Mouse (Mus musculus) ES-CJ7 (cell line): ENCODE measurements at regions not wholly inside any gene's neighbourhood (a gene's known extent, or its start where the extent isn't known, plus 50 kb on each side); places are given as distances from the start of the nearest gene placed in this dataset.
"Not testable (repeated sequence)": the region's sequence is repeated elsewhere in the genome, so short reads cannot be mapped to it uniquely, and the experiment has no call there.

Experiments used
- DNase-seq: peaks from one replicate; pipeline ENCODE4 v3.0.0; 2011; ENCODE audit warnings: low read depth, low spot score

DNA sequence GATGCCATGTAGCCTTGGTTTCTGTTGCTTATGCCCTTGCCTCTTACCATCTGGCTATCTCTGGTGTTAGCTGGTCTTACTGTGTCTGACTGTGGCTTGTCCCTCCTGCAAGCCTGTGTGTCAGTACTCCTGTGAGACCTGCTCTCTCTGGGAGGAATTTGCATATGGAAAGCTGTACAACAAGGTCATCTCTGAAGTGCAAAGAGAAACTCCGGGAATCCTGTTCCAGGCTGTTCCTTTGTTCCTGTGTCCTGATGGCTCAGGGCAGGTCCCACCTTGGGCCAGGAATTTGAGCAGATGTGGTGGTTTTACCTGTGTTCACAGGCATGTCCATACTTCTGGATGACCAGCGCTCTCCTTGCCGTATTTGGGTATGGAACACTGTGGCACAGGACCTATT lies 218.6 kb upstream of the Nsun6 start:
- peak; percentile 76 for DNase-seq

DNA sequence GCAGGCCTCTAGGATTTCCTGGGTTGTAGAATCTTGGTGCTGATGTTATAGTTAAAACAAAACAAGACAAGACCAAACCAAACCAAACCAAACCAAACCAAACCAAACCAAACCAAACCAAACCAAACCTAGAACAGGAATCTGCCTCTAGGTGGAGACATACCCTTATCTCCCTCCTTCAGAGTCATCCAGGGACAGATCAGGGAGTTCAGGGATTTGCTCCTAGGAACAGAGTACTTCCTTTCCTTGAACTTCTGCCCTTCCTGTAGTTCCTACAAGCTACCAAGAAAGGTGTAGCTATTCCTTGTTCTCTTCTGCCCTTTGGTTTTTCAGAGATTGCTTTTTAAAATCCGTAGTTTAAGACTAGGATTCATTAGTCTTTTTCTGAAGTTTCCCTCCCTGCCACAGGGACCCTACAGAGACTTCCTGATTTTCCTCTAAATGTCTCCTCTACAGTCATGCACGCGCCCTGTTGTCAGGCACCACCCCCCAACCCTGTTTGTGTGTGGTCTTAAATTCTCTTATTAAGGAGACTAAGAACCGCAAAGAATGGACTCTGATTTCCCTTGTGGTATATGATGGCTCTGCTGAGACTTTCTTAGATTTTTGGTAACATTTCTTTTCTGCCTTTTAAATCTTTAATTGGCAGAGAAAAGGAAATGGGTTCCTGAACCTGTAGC lies 205.8 kb upstream of the Nsun6 start:
- peak; percentile 79 for DNase-seq

DNA sequence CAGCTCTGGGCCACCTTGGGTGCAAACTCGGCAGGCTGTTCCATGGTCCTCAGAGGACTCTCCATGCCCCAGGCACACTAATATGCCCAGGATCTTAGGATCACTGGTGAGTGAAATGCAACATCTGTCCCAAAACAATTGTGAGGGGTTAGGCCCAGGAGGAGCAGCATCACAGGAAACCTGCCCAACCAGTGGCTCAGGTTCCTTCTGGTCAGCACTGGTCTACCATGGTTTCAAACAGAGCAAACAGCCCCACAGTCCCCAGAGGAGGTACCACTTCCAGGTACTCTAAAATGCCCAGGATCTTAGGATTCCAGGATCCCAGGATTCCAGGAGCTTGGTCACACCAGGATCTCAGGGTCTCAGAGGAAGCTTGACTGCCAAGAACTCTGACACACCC lies 187.4 kb upstream of the Nsun6 start:
- not testable (repeated sequence) for DNase-seq

DNA sequence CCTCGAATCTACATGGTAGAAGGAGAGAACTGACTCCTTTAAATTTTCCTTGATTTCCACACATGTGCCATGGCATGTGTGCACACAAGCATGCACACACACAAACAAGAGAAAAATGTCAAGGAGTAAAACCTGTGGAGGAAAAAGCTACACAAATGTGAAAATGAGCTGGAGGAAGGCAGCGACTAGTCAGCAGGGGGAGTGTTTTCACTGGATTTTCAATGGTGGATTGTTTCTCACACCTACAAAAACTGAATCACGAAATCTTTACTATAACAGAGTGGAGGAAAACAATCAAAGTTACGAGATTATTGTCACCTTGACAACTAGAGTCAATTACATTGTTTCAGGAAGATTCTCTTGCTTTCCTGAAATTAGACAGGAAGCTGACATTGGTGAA lies 167.0 kb upstream of the Nsun6 start:
- DNase-seq, result no peak

DNA sequence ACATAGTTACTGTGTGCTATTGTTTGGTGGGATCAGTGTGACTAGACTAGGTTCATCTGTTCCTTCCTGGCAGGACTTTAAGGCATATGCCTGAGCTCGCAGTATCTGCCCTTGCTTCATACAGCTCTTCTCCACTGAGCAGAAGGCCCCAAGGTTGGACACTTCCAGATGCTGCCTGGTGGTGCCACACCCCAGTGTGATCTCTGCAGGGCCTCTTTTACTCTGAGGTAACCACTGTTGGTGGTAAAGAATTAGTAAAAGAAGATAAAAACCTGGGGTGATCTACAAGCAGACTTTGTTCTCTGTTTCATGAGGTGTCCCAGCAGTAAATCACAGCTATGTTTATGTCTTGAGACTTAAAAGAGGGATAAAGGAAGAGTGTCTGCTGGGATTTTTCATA lies 133.2 kb upstream of the Nsun6 start:
- no peak for DNase-seq

DNA sequence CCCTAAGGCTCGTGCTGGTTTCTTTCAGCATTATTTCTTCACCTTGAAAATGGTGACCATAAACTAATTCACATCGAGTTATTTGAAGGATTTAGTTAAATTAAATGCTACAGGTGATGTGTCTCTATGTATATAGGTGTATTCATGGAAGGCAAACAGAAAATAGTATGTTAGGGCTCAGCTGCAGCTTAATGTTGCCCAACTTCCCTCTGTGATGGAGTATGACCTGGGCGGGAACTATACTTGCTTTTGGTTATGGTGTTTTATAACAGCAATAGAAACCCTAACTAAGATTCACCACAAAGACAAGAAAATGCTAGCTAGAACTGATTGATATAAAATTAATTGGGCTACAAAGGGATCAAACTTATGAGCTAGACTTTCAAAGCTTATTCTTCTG lies 126.1 kb upstream of the Nsun6 start:
- DNase-seq, result no peak

DNA sequence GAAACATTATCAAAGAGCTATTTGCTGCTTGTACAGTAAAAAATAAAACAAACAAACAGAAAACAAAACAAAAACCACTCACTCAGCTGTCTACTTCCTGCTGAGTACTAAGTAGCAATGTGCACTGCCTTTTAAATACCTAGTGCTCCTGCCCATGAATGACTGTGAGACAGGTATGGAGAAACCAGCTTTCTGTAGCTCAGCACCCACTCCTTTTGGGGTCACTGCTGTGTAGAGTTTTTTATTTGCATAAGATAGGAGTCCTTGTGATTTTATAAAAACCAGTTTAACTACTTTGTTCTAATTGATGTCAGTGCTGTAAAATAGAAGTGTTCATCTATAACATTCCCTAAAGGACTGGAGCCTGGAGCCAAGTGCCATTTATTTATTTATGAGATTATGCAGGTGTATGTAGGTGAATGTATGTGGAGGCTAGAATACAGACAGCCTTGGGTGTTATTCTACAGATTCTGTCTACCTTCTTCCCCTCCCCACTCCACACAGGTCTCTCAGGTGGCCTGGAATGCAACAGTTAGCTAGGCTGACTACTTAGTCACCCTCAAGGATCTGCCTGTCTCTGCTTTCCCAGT lies 111.7 kb upstream of the Nsun6 start:
- no peak for DNase-seq

DNA sequence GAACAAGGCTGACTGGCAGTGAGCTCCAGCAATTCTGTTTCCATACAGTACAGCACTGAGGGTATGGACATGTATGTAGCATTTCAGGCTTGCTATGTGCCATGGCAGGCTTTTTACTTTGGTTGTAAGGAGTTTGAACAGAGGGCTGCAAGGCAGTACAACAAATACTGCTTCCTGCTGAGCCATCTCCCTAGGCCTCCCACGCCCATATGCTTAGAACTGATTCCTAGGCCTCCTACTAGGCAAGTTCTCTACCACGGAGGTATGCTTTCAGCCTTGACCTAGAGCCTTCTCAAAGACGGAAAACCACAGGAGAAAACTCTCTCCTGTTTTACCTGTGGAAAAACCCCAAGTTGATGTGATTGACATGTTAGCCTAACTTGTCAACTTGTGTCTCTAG lies 111.0 kb upstream of the Nsun6 start:
- peak; percentile 18 for DNase-seq

DNA sequence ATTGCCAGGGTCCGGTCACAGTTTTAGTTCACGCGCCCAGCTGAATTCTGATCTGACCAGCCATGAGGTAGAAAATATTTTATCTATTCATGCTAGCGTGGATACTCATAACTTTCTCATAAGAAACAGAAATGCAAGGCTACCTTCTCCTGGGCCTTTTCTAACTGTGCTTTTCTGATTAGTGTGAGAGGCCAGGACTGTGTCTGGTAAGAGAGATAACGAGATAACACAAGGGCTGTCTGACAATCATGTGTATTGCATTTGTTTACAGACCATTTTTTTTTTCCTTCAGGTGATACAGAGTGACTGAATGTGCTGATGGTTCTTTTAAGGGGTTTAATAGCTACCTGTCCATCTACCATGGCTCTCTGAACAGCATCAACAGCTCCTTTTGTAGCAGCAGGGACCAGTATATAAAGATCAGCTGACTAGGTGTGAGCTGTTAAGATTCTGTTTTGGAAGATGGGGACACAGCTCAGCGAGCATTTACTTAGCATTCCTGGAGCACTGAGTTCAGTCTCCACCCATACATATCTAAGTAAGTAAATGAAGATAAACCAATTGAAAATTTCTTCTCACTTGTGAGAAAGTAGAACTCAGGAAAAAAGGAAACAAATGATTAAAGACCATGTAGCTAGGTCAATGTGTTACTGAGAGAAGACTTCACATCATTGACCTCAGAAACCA lies 109.0 kb upstream of the Nsun6 start:
- no peak for DNase-seq

DNA sequence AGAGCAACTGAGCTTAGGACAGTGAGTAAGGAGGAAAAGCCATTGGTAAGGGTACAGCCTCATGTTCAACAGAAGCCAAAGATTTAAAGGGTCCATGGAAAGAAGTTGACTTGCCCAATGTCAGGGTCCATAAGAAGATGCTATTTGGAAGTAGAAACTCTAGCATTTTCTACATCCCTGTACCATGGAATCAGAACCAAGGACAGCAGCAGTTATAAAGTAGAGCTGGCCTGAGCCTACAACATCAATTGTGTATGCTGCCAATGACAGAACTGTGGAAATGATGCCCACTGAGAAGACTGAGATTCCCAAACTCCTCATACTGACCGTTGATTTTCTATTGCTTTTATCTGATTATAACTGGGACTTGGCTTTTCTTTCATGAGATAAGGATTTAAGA lies 107.0 kb upstream of the Nsun6 start:
- no peak for DNase-seq

DNA sequence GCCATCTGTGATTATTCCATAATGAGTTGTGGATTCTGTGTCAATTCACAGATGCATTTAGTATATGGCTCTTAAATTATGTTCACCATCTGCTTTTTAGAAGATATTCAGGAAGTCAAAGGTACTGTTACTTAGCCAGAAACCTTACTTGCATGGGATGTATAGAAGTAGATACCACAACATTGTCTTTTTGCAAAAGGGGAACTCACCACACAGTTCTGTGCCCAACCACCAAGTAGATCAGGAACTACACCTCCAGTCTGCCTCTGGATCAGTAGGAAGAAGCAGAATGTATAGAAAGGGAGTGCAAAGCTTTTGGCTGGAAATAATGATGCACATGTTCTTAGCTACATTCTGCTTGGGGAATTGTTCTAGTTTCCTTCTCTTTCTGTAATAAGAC lies 102.8 kb upstream of the Nsun6 start:
- no peak for DNase-seq

DNA sequence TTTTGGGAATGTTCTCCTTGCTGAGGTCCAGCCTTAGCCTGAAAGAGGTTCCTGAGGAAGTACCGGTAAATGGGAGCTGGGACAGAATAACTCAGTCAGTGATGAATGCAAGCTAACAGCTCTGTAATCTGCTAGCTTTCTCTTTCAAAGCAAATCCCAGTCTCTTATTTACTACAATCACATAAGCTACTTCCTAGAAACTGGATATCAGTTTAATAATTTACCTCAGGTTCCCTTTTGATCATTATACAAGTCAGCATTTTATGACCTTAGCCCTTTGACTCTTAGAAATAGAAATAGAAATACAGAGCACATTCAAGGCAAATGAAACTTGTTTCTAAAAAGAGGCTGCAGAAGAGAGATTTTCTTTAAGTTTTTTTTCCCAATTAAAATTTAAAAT lies 96.0 kb upstream of the Nsun6 start:
- no peak for DNase-seq

DNA sequence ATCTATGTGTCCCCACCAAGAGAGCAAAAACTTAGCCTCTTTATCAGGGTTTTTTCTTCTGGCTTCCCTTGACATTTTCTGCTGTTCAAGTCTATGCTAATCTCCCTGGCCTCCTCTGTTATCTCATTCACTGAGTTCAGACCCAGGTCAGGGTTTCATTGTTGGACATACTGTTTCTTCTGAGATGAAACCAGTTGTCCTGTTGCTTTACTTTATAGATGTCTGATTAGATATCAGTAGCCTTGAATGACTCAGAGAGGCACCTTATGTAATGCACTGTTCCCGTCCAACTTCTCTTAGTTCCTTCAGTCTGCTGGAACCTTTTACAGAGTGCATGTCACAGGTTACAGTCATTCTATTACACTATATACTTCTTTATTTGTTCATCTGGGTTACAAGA lies 93.5 kb upstream of the Nsun6 start:
- no peak for DNase-seq

DNA sequence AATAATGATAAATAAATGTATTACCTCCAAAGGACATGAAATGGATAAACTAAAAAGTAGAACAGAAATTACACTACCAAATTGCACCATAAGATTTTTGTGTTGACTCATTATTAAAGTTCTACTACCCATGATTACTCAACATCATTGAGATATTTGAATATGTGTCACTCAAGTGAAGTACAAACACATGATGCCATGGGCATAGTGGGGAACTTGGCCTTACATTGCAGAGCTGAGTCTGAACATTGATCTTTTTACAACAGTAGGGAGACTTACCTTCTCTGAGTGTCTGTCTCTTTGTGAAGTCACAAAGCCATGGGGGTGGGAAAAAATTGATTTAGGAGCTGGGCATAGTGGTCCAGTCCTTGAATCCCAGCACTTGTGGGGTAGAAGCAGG lies 92.1 kb upstream of the Nsun6 start:
- DNase-seq, result no peak

DNA sequence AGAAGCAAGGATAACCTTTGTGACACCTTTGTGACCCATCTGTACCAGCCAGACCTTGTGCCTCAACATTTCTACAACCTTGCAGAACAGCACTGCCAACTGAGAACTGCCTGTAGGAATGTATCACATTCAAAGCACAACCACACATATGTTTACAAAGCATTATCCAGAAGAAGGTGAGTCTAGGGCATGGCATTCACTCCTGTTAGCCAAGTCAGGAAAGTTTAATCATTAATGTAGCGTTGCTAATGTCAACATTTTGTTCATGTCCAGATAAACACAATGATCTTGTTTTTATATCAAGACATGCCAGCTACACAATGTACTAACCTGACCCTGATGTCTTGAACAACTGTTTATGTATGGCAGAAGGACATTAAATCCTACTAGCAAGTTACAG lies 91.5 kb upstream of the Nsun6 start:
- DNase-seq, result no peak

DNA sequence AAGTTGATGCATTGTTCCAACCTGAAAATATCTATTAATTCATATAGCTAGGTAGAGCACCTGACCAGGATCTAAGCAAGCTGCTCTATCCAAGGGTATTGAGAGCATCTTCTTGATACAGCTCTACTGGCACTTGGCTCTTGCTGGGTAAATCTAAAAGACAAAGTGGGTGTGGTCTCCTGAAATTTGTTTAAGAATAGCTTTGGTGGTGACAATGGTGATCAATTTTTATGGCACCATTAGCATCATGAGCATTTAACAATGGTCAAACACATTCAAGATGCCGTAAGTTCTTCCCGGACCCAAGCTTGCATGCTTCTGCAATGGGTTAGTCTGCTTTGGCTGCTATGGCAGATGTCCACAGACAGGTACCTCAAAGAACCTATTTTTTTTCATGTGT lies 89.9 kb upstream of the Nsun6 start:
- peak; percentile 60 for DNase-seq

DNA sequence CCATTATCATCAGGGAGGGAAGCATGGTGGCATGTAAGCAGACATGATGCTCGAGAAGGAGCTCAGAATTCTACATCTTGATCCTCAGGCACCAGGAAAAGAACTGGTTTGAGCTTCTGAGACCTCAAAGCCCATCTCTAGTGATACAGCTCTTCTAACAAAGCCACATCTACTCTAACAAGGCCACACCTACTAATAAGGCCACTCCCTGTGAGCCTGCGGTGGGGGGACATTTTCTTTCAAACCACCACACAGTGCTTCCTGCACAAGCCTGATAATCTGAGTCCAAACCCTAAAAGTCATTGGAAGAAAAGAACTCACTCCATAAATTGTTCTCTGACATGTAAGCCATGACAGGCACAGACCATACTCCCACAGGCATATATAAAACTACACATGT lies 85.0 kb upstream of the Nsun6 start:
- no peak for DNase-seq
